Comparison of ENCODE assay signal across 9 mouse cellular contexts in genomic region chr12:52335142-52335765, GRCm38 (mm10).
"Had no signal": no experiment of that assay in that cellular context is flagged by ENCODE, and none has a peak within 500 bp of the region (broad histone marks: within the 10 kb centered on the region; RNA-seq: fewer than 3 reads in every experiment).

No protein-coding gene starts in this region.

- H3K9ac ChIP-seq: limb, embryonic 13.5 days; liver, embryonic 14.5 days had no signal

- H3K9me3 ChIP-seq: limb, embryonic 13.5 days had no signal

- H3K4me3 ChIP-seq: limb, embryonic 13.5 days had no signal

- H3K27me3 ChIP-seq: limb, embryonic 13.5 days had no signal

- DNase-seq: kidney, adult 18-20 months; left cerebral cortex, postnatal 4 days; lung, adult 18-20 months; right cerebral cortex, postnatal 4 days; spleen, adult 18-20 months; thymus, adult 18-20 months; thymus, postnatal 14 days had no signal

- H3K4me2 ChIP-seq: limb, embryonic 13.5 days had no signal

- H3K36me3 ChIP-seq: limb, embryonic 13.5 days had no signal

- H3K27ac ChIP-seq: limb, embryonic 13.5 days; liver, embryonic 14.5 days had no signal
